Mouse (Mus musculus): Measurements from ENCODE around the gene Kcnn1.

Gene Kcnn1

DNA sequence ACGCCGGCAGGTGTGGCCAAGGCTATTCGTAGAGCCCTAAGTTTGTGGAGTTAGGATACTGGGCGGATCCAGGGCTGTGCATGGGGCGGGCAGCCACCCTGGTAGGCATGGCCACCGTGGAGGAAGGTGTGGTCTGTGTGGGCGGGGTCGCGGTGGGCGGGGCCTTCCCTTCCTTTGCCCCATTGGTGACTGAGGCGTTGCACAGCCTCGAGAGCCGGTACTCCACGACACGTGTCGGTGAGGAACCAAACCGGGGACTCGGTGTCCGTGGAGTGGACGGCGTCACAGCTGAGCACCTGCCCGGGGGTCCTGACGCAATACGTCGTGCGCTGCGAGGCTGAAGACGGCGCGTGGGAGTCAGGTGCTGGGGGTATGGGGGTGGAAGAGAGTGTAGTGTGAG lies 46.4 kb downstream of the Kcnn1 start:
- DNase-seq (ENCODE audit: low spot score in 2 of 2): peak in 1 of 2 experiments; percentile 56

DNA sequence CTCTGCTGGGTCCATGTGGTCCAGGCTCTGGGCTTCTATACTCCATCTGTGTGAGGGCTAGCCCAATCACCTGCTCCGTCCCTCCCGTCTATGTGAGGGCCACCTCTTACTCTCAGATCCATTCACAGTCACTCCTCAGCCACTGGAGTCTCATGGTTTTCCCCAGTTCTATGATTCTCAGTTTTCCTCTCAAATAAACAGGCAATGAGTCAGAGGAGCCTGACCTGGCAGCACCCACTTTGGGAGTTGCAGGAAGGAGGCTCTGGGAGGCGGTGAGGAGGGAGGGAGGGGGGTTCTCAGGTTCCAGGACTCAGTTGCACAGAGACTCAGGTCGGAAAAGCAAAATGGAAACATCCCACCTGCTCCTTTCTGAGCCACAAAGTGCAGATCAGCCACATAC lies 50.2 kb downstream of the Kcnn1 start:
- DNase-seq (ENCODE audit: low spot score in 2 of 2): no peak

DNA sequence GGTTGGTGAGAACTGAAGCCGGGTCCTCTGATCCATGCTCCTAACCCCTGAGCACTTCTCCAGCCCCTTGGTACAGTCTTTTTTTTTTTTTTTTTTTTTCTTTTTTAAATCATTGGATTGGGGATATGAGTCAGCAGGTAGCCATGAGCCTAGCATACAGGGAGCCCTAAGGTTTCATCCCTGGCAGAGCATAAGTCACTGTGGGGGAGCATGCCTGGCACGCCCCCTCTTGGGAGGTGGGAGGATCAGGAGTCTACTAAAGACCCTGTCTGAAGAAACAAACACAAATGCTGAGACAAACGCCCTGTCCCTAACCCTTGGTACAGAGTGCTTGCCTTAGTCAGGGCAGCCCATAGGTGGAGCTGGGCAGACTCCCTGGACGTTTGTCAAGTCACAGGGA lies 51.0 kb downstream of the Kcnn1 start:
- no peak for DNase-seq (ENCODE audit: low spot score in 2 of 2)

DNA sequence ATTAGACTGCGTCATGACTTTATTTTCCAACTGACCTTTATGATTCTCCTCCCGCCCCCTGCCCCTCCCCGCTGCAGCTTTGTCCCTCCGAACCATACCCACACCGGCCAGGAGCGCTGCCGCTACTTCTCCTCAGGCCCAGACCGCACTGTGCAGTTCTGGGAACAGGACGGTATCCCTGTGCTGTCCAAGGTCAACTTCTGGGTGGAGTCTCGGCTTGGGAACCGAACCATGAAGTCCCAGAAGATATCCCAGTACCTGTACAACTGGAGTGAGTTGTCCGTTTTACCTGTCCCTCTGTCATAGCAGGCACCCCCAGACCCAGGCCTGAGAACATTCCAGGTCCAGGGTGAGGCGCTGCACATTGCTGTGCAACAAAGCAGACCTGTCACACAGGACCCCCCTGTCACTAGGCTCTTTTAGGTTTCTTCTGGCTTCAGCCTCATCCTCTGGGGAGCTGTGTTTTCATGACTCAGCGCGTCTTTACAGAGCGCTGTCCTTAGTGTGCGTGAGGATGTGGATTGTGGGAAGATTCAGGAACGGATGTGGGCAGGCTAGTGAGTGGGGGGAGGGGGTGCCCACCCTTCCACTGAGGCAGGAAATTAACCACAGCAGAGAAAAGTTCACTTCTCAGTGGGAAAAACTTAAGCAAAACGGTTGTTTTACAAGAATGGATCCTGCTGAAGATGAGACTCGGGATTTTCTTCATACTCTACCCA lies 51.9 kb downstream of the Kcnn1 start:
- no peak for DNase-seq (ENCODE audit: low spot score in 2 of 2)

DNA sequence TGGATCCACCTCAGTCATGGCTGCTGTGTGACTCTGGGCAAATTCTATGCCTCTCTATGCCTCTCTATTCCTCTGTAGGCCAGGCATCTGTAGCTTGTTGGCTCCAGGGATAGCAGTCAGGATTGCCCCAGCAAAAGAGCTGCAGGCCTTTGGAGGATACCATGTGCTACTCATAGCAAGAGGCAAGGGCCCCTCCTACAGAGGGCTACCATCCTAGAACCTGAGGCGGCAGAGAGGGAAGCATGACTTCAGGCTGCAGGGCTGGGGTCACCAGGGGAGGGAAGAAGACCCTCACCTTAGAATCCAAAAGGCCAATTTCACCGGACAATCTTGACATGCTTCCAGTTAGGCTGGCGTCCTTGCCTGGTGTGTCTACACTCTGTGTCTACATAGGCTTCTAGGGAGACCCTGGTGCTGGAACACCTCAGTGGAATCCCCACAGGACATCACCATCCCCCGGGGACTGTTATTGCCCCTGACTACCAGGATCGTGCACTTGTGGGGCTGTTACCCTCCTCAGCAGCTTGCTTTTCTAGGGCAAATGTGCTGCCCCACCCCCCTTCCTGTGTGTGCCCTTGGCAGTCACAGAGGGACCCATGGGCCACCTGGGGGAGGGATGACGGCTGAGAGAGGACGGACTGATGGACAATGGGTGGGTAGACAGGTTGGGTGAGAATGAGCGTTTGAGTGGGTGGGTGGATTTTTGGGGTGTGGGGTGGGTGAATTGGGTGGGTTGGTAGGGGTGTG lies 53.9 kb downstream of the Kcnn1 start:
- no peak for DNase-seq (ENCODE audit: low spot score in 2 of 2)

DNA sequence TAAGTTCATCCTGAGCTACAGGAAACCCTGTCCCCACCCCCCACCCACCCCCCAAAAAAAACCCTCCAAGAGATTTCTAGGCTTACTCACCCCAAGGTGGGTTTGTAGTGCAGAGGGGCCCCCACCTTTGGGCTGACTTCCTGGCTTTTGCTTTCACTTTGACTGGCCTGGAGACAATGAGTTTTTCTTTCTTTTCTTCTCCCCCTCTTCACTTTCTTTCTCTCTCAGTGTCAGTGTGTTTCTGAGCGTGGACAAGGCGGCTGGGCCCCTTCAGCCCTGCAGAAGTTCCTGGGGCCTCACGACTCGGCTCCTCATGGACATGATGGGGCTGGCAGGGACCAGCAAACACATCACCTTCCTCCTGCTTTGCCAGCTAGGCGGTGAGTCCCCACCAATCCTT lies 54.8 kb downstream of the Kcnn1 start, which contains the start of gene Il12rb1:
Gene Il12rb1 (plus strand): TSS at position 211 of the 400 bp plus-strand sequence.
- DNase-seq (ENCODE audit: low spot score in 2 of 2): no peak

DNA sequence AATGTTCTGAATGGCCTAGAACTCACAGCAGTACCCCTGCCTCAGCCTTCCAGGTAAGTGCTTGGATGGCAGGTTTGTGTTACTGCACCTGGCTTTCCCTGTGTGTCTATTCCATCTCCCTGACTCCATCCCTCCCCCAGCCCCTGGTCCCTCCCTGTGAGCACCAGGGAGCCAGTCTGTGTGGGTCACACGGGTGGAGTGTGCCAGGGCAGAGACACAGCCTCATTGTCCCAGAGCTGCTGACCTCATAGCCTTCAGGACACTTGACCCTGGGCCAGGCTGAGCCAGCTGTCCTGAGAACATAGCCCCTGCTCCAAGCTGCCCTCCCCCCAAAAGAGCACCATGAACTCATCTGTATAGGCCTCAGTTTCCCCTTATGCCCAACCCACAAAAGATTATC lies 55.8 kb downstream of the Kcnn1 start:
- no peak for DNase-seq (ENCODE audit: low spot score in 2 of 2)

DNA sequence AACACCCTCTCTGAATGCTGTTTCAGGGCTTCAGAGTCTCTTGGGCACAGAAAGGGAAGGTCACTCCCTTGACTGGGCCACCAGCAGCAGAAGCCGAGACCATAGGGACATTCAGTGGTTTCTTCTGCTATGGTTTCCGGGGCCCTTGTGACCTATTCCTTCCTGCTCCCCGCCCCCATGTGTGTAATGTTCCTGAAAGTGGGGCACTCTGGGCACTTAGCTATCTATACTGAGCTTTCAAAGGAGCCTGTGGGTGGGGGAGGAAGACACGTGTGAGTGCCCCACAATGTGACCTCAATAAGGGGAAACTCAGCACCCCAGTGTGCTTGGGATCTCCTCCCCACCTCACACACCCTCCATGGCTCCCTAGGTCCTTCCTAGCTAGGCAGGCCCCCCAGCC lies 56.5 kb downstream of the Kcnn1 start:
- no peak for DNase-seq (ENCODE audit: low spot score in 2 of 2)

DNA sequence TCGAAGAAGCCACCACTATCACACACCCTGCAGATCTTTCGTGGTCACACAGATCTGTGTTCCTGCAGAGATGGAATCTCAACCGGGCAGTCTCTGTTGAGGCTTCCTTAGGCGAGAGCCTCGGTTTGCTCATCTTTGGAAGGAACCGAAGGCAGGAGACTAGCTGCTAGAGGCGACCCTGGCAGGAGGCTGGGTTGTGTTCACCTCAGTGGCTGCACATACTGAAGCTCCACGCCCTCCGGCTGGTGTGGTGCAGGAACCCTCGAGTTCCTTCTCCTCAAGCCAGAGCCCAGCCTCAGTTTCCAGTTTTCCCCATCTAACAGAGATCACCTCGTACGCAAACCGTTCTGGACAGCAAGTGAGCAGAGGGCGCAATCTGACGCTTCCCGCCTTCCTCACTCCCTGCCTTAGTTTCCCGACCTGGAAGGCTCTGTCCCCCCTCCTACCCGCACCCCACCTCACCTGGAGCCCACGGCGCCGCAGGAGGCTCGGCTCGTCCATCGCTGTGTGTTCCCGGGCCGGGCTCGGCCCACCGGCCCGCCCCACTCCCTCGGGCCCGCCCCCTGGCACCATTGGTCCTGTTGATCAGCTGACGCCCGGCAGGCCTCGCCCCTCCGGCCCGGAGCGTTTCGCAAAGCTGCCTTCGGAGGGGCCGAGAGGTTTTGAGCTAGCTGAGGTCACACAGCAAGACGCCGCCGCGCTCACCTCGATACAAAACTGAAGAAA lies 58.4 kb downstream of the Kcnn1 start, which contains the start of gene Mast3:
Gene Mast3 (minus strand): TSS at position 574 of the 726 bp plus-strand sequence.
- DNase-seq (ENCODE audit: low spot score in 2 of 2): peak; percentile 70 to 83

DNA sequence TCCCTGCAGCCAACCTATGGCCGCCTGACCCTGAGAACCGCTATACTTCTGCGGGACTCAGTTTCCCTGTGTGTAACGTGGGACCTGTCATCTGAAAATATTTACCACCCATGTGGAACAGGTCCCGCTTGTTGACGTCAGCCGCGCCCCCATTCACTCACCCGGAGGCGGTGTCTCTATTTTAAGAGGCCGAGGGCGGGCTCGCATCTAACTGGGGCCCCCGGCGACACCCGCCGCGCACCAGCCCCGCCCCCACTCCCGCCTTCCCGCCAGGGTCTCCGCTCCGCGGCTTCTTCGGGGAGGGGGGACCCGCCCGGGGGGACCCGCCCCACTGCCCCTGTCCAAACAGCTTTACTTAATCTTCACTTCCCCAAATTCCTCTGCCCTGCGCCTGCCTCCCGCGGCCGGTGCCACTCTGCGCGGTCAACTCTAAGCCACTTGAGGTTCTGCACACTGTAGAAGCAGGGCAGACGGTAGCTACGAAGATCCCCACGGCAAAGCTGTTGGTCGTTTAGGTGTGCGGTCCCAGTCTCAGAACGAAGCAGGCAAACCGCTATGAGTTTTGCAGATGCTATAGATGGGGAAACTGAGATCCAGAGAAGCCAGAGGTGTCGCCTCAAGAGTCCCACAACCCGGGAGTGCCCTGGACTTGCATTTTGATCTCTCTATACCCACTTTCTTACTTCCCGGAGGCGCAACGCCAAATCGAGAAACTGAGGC lies 59.1 kb downstream of the Kcnn1 start:
- DNase-seq (ENCODE audit: low spot score in 2 of 2): peak; percentile 34 to 37

DNA sequence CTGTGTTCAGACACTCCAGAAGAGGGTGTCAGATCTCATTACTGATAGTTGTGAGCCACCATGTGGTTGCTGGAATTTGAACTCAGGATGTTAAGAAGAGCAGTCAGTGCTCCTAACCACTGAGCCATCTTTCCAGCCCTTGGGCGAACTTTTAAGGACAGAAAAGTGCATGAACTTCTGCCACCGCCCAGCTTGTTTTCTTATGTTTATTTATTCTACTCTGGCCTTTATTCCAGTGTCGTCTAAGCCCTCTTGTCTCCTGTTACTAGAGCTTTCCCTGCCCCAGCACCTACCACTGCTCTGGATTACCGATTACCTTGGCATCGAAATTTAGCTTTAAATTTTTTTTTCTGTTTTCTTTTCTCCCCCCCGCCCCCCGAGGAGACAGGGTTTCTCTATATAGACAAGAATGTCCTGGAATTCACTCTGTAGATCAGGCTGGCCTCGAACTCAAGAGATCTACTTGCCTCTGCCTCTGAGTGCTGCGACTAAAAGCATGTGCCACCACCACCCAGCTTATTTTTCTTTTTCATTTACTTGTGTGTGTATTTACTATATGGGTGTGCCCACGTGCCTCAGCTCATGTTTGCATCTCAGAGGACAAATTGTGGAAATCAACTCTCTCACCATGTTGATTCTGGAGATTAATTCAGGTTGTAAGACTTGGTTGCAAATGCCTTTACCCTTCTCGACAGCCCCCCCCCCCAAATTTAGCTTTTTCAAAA lies 60.1 kb downstream of the Kcnn1 start:
- DNase-seq (ENCODE audit: low spot score in 2 of 2): no peak

DNA sequence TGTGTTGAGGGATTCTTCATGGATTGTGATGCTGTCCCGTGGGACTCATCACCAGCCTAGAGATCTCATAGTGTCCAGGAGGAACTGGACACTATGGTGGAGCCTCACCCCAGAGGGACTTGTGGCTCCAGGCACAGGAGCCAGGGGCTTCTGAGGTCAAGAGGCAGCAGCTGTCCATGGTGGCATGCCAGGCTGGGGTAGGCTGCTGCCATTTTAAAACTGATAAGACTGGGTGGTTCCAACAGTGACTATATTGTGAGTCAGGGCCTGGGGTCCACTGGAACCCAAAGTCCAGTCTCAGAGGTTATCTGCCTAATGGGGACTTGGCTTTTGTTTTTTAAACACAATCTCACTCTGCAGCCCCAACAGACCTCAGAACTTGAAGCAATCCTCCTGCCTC lies 61.2 kb downstream of the Kcnn1 start:
- DNase-seq (ENCODE audit: low spot score in 2 of 2): no peak

DNA sequence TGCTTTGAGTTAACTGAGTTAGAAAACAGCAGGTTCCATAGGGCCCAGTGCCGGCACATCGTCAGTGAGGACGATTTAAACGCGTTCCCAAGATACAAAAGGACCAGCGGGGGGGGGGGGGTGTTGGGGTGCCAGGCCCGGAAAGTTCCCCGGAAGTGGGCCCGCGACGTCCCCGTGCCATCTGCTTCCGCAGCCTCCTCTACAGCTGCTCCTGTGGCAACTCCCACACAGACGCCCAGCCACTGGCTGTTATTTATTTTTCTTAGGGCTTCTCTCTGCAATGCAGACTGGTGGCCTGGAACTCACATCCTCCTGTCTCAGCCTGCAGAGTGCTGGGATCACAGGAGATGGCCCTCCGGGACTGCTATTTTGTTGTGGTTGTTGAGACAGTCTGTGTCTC lies 61.9 kb downstream of the Kcnn1 start:
- DNase-seq (ENCODE audit: low spot score in 2 of 2): no peak

DNA sequence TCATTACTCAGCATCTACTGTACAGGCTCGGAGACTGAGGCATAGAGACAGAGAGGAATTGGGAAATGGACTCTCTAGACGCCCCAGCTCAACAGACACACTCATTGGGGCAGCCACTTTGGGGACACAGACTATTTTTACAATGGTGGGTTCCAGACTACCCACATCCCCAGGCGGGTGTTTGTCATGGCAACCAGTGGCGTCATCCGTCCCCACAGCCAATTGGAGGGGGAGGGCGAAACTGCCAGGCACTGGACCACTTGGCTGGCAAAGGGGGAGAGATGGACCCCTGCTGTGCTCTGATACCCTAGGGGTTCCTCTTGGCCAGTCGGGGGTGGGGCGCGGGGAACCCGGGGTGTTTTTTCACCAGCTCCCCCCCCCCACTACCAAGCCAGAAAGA lies 62.4 kb downstream of the Kcnn1 start:
- no peak for DNase-seq (ENCODE audit: low spot score in 2 of 2)

DNA sequence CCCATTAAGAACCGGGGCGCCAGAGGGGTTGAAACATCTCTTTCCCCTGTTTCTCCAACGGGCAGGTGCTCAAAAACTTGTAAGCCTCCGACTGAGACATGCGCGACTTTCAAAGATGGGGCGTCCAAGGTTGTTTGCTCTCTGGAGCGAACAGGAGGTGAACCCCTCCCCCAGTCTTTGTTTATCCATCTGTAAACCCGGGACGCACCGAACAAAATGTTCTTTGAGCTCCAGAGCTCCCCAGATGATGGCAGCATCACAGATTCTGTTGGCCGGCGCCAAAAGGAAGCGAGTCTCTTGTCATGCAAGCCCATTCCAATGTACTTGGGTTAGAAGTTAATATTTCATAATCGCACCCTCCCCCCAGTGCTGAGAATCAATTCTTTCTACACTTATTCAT lies 64.8 kb downstream of the Kcnn1 start:
- no peak for DNase-seq (ENCODE audit: low spot score in 2 of 2)

DNA sequence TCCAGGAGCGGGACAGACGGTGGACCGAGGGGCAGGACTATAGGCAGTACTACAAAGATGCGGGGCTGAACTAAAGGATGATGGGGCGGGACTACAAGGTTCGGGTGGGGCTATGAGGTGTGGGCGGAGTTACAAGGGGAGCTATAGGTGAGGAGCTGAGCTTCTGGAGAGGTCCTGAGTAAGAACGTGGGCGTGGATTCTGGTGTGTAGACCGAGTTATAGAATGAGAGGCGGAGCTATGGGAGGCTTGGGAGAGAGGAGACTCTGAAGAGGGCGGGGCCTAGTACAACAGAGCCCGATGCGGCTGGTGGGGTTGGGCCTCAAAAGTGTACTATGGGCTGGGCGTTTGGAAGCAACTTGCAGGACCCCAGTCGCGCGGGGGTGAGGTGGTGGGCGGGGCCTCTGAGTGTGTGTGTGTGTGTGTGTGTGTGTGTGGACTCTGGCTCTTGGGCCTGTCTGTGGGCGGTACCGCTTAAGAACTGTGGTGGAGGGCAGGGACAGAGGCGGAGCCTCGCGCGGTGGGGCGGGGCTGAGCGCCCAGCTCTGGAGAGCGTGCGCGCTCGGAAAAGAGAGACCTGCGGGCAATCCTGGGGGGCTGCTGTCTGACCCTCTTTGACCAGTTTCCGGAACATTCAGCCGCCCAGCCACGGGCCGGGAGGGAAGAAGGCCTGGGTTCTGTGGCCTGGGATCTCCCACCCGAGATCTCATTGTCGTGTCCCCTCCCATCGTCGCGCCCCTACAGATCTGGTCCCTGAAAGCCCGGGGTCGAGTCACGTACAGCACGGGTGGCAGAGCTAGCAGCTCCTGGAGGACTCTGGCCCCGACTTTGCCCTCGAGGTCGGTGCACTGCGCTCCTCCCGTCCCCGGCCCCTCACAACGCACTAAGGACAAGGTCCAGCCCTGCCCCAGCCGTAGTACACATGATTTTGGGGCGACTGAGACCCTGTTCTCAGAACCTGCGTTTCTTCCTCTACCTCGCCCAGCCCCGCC lies 65.7 kb downstream of the Kcnn1 start:
- peak; percentile 87 to 89 for DNase-seq (ENCODE audit: low spot score in 2 of 2)

DNA sequence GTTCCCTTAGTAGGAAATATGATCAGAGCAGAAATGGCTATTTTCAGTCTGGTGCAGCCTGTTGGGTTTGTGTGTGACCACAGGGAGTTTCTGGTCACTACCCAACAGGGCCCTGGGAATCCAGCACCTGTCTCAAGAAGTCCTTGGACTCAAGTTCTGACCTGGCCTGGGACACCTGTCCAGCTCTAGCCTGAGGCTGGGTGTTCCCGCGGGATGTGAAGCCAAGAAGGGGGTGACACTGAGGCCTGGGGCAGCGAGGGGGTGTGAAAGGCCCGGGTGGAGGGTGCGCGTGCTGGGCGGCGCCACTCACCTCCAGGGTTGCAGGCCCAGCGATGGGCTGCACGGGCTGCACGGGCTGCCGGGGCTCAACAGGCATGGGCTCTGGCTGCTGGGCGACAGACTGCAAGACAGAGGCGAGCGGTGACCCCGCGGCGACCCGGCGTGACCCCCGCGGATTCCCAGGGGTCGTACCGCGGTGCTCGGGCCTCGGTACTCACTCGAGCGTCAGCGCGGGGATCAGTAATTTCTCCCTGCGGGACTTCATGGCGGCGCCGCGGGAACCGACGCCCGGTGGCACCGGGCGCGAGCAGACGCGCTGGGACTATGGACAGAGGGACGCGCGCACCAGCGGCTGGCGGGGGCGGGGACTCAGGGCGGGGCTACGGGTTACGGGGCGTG lies 66.5 kb downstream of the Kcnn1 start:
- no peak for DNase-seq (ENCODE audit: low spot score in 2 of 2)

DNA sequence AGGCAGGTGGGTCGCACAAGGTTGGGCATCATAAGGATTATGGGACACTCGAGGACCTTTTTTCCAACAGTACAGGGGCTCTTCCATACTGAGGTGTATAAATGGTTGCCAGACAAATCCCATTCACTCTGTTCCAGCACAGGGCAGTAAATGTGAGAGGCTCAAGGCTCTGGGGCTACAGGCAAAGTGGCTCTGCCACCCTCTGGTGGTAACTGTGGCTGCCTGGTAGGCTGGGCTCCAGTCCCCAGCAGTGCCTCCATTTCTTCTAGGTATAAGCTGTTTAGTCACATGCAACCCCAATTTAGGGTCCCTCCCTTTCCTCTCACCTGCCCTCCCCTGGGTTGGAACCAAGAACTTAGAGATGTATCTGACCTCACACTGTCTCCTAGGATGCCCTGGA lies 67.7 kb downstream of the Kcnn1 start:
- no peak for DNase-seq (ENCODE audit: low spot score in 2 of 2)

DNA sequence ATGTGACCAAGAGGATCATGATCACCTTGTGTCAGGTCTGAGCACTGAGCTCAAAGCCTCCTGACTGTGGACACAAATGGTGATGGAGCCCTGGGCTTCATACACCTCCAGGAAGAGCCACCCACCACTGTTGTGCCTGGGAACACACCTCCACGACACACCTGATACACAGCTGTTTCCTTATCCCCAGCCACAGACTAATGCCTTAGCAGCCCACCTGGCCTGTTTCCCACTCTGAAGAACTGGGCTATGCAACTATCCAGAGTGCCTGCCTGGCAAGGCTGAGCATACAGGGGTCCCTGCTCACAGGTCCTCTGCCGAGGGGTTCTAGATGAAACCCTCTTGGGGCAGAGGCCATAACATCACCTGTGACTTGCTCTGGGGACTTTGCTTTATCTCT lies 68.8 kb downstream of the Kcnn1 start:
- no peak for DNase-seq (ENCODE audit: low spot score in 2 of 2)

Data from urinary bladder, adult 18-20 months (tissue).